Mouse (Mus musculus): Measurements from ENCODE around the gene Chn2.

- TF ChIP-seq EP300 (IDR thresholded peaks at IDR 0.05; ENCODE audit: insufficient read depth, low read depth, low read length) (no peak), POLR2A (IDR thresholded peaks at IDR 0.05; ENCODE audit: insufficient read depth, low read length) (no peak), CTCF (IDR thresholded peaks at IDR 0.05; ENCODE audit: low read depth, low read length) (no peak)
Observed at GRCm38 (mm10) chr6:54021123-54021789, 18.1 kb upstream of the Chn2 start.
